Mouse (Mus musculus) E14TG2a.4 (cell line): ENCODE results near the gene Tshz3.

Source experiments
- CTCF ChIP-seq: conservative IDR thresholded peaks from 2 replicates; pipeline ENCODE4 v1.5.1; 2014; ENCODE audit warnings: low read length
- NANOG ChIP-seq: IDR thresholded peaks from 2 replicates; pipeline ENCODE4 v1.6.1; 2014; ENCODE audit warnings: borderline replicate concordance, low read length, mixed read lengths
- POU5F1 ChIP-seq: IDR thresholded peaks from 2 replicates; pipeline ENCODE4 v1.6.1; 2014; ENCODE audit warnings: low read length, borderline replicate concordance

DNA sequence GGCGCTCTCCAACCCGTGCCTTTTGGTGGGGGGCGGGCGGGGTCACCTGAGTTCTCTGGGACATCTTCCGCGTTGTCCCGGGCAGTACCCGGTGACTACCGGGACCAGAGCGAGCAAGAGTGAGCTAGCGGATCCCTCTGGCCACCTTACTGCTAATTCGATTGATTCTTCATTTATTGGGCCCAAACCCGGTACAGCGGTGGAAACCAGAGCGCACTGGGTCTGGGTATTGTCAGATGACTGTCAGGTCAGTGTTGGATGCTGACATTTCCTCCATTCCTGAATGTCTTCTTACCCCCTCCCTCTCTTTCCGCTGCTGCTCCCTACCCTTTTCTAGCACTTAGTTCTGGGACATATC lies 650 bp downstream of the Tshz3 start:
- TF ChIP-seq CTCF, result no peak
- TF ChIP-seq POU5F1, result no peak
- TF ChIP-seq NANOG, result no peak
